Mouse (Mus musculus) kidney, adult 2 months (tissue): ENCODE results near the gene Onecut3. TPM values are rescaled to one million over a fixed set of nuclear protein-coding genes. Genes with fewer than 3 reads are reported as not detected.

ENCODE experiments used
- DNase-seq: peaks from one replicate; pipeline ENCODE4 v3.0.0; 2021
- H3K27ac ChIP-seq: fragments of 200-500 bp; 2 replicates; pipeline ENCODE4 v1.5.1; 2012; ENCODE audit warnings: low read depth, low read length, control low read depth, inconsistent platforms; ENCODE audit not compliant: insufficient read depth
- H3K27me3 ChIP-seq: fragments of 200-500 bp; replicated peaks from 2 replicates; pipeline ENCODE4 v1.6.1; 2012; ENCODE audit warnings: mild to moderate bottlenecking, moderate library complexity, low read length, inconsistent platforms; ENCODE audit not compliant: control insufficient read depth, insufficient read depth
- H3K36me3 ChIP-seq: fragments of 200-500 bp; 2 replicates; pipeline ENCODE4 v1.6.1; 2012; ENCODE audit warnings: mild to moderate bottlenecking, moderate library complexity, low read length, inconsistent platforms; ENCODE audit not compliant: control insufficient read depth, insufficient read depth
- H3K4me1 ChIP-seq: fragments of 200-500 bp; 2 replicates; pipeline ENCODE4 v1.6.1; 2011; ENCODE audit warnings: low read length; ENCODE audit not compliant: control insufficient read depth, insufficient read depth
- H3K4me3 ChIP-seq: fragments of 200-500 bp; 2 replicates; pipeline ENCODE4 v1.5.1; 2011; ENCODE audit warnings: mild to moderate bottlenecking, low read depth, low read length, control low read depth; ENCODE audit not compliant: insufficient read depth
- CTCF ChIP-seq: fragments of 200-500 bp; conservative IDR thresholded peaks from 2 replicates; pipeline ENCODE4 v1.5.1; 2011; ENCODE audit warnings: low read depth, mild to moderate bottlenecking, control low read depth, low read length, moderate library complexity, mixed read lengths; ENCODE audit not compliant: insufficient read depth, insufficient read length
- POLR2A ChIP-seq: fragments of 200-500 bp; IDR thresholded peaks from one replicate; pipeline ENCODE4 v1.6.1; 2011; ENCODE audit warnings: low read depth, low read length, control low read depth
- WGBS: fragments of 180-500 bp; shearing (Covaris S2); methylation state at CpG from one replicate; pipeline ENCODE4 v1.1.7; 2018; 5-methylcytosine and 5-hydroxymethylcytosine counted together
- polyA plus RNA-seq: library from polyadenylated mRNA; depleted of rRNA; stranded (reverse); fragments of >200 nt; gene quantifications from 2 replicates; pipeline ENCODE4 v1.2.3, GENCODE M21; 2012; rRNA removed

Onecut3 gene
- polyA plus RNA-seq, 1 experiment: not detected

DNA sequence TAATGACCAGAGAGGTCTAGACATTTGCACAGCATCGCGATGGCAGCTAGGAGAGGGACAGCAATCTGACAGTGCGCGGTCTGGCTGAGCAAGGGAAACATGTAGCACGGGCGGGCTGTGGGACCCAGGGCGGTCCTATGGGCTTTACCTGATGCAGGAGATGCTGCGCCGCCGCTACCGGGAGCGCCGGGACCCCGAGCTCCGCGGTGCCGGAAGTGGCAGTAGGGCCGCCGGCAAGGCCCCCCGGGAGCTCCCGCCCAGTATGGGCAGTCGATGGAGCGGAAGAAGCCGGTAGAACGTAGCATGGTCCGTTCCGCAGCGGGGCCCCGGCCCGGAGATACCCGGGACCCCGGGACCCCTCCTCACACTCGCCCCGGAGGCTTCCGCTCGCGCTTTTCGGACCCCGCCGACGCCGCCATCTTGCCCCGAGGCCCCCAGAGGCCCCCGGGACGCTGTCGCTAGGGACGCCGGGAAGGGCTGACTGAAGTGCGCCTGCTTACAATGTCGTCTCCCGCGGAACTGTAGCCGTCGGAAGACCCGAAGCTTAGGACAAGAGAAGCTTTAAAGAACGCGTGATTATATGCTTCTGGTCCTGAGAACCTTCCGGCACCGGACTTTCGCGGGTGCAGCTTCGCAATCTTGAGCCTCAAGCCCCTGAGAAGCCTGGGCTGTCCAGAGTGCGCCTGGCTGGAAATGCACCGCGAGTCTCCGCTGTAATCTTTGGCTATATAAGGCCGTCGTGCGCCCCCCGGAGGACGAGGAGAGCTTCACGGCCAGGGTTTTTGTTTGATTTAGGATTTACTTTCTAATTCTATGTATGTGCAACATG lies 66.7 kb downstream of the Onecut3 start, which contains the start of gene Rexo1:
TSS of gene Rexo1 (minus strand) at position 445 of the 829 bp plus-strand sequence.
- Histone ChIP-seq H3K36me3 (no peaks in the 10 kb centered on the region), H3K4me1 (peaks cover 35% of the 10 kb centered on the region), H3K27ac (peak within 1 kb of the TSS; percentile 98), H3K4me3 (peak within 1 kb of the TSS; percentile 90), H3K27me3 (no peaks in the 10 kb centered on the region)
- under 1% methylated on average over 72 of the region's 72 CpGs for WGBS
- peak; percentile 97 for DNase-seq
- TF ChIP-seq POLR2A (no peak), CTCF (peak; percentile 79)

GRCm38 (mm10) chr10:80566375-80567092 lies 71.9 kb downstream of the Onecut3 start:
- TF ChIP-seq POLR2A: no peak
- peak; percentile 94 for TF ChIP-seq CTCF
- H3K36me3 ChIP-seq: no peaks in the 10 kb centered on the region
- peak; percentile 84 for DNase-seq
- H3K27ac ChIP-seq: no peak overlapping the region
- no peak overlapping the region for H3K4me3 ChIP-seq
- H3K4me1 ChIP-seq: 0 out of 2 replicates have a peak, but pooled peaks cover 3% of the 10 kb centered on the region
- H3K27me3 ChIP-seq: no peaks in the 10 kb centered on the region
- 28% methylated on average over 17 of the region's 17 CpGs for WGBS

Other genes with a start within 250 kb of the Onecut3 start
- gene Ndufs7, start 245.7 kb upstream of the Onecut3 start, polyA plus RNA-seq: 1,001 and 1,041 TPM in 2 replicates
- gene Gamt, start 233.8 kb upstream of the Onecut3 start, polyA plus RNA-seq: 66.7 and 68.4 TPM in 2 replicates
- gene Dazap1, start 233.3 kb upstream of the Onecut3 start, polyA plus RNA-seq: 45.6 and 49.1 TPM in 2 replicates
- gene Rps15, start 202.4 kb upstream of the Onecut3 start, polyA plus RNA-seq: 1,371 and 1,777 TPM in 2 replicates
- 0.74 and 0.95 TPM in 2 replicates for gene Apc2, start 198.9 kb upstream of the Onecut3 start, polyA plus RNA-seq
- gene 2310011J03Rik, start 174.3 kb upstream of the Onecut3 start, polyA plus RNA-seq: 47.8 and 52.5 TPM in 2 replicates
- 9.1 and 12.2 TPM in 2 replicates for gene Pcsk4, start 165.3 kb upstream of the Onecut3 start, polyA plus RNA-seq
- 24.7 and 25.1 TPM in 2 replicates for gene Reep6, start 164.9 kb upstream of the Onecut3 start, polyA plus RNA-seq
- gene Adamtsl5, start 146.4 kb upstream of the Onecut3 start, polyA plus RNA-seq: 5.5 and 7.4 TPM in 2 replicates
- gene Plk5, start 138.4 kb upstream of the Onecut3 start, polyA plus RNA-seq: 1.8 and 2.0 TPM in 2 replicates
- gene Mex3d, start 107.2 kb upstream of the Onecut3 start, polyA plus RNA-seq: 7.9 and 11.9 TPM in 2 replicates
- gene Mbd3, start 95.3 kb upstream of the Onecut3 start, polyA plus RNA-seq: 143 and 151 TPM in 2 replicates
- 3,960 and 3,968 TPM in 2 replicates for gene Uqcr11, start 88.0 kb upstream of the Onecut3 start, polyA plus RNA-seq
- gene Tcf3, start 61.2 kb upstream of the Onecut3 start, polyA plus RNA-seq: 33.3 and 38.6 TPM in 2 replicates
- 0.17 and 0.46 TPM in 2 replicates for gene Atp8b3, start 44.3 kb downstream of the Onecut3 start, polyA plus RNA-seq
- 28.7 and 37.9 TPM in 2 replicates for gene Rexo1, start 66.7 kb downstream of the Onecut3 start, polyA plus RNA-seq
- 8.7 and 10.7 TPM in 2 replicates for gene Klf16, start 82.5 kb downstream of the Onecut3 start, polyA plus RNA-seq
- 175 and 221 TPM in 2 replicates for gene Abhd17a, start 95.5 kb downstream of the Onecut3 start, polyA plus RNA-seq
- gene Scamp4, start 108.0 kb downstream of the Onecut3 start, polyA plus RNA-seq: 96.0 and 98.2 TPM in 2 replicates
- gene Adat3, start 108.0 kb downstream of the Onecut3 start, polyA plus RNA-seq: 3.4 and 4.4 TPM in 2 replicates
- gene Gm49322, start 111.2 kb downstream of the Onecut3 start, polyA plus RNA-seq: 0.91 and 1.6 TPM in 2 replicates
- gene Csnk1g2, start 128.0 kb downstream of the Onecut3 start, polyA plus RNA-seq: 166 and 193 TPM in 2 replicates
- gene Btbd2, start 162.2 kb downstream of the Onecut3 start, polyA plus RNA-seq: 77.7 and 80.7 TPM in 2 replicates
- gene Mknk2, start 183.3 kb downstream of the Onecut3 start, polyA plus RNA-seq: 163 and 210 TPM in 2 replicates
- 14.3 and 19.5 TPM in 2 replicates for gene Mob3a, start 207.1 kb downstream of the Onecut3 start, polyA plus RNA-seq
- 36.8 and 39.5 TPM in 2 replicates for gene Izumo4, start 207.3 kb downstream of the Onecut3 start, polyA plus RNA-seq
- gene Ap3d1, start 247.4 kb downstream of the Onecut3 start, polyA plus RNA-seq: 87.7 and 105 TPM in 2 replicates